Mouse (Mus musculus) limb, embryonic 11.5 days (tissue): ENCODE measurements around the gene Pparg. TPM values are rescaled to one million over a fixed set of nuclear protein-coding genes. Genes with fewer than 3 reads are reported as not detected.

ENCODE experiments used
- ATAC-seq: fragments of 200-750 bp; cut with Nextera tagmentation; 2 replicates; pipeline ENCODE4 v1.8.0; 2017; ENCODE audit warnings: low read depth; ENCODE audit not compliant: insufficient number of reproducible peaks, low FRiP score, low TSS enrichment
- DNase-seq: peaks from one replicate; pipeline ENCODE4 v3.0.0-alpha.2; 2015; ENCODE audit warnings: low spot score
- H3K27ac ChIP-seq: fragments of 300-500 bp; sonication (generic); replicated peaks from 2 replicates; pipeline ENCODE4 v1.5.1; 2014; ENCODE audit warnings: low read depth, mild to moderate bottlenecking, low read length
- H3K27me3 ChIP-seq: fragments of 300-500 bp; sonication (generic); 2 replicates; pipeline ENCODE4 v1.6.1; 2014; ENCODE audit warnings: mild to moderate bottlenecking, low read length, mixed read lengths; ENCODE audit not compliant: control insufficient read depth, insufficient read depth
- H3K36me3 ChIP-seq: fragments of 300-500 bp; sonication (generic); 2 replicates; pipeline ENCODE4 v1.6.1; 2014; ENCODE audit warnings: mild to moderate bottlenecking, low read length, moderate library complexity, mixed read lengths; ENCODE audit not compliant: control insufficient read depth, insufficient read depth
- H3K4me1 ChIP-seq: fragments of 300-500 bp; sonication (generic); 2 replicates; pipeline ENCODE4 v1.6.1; 2014; ENCODE audit warnings: low read length, mixed read lengths; ENCODE audit not compliant: control insufficient read depth, insufficient read depth
- H3K4me2 ChIP-seq: fragments of 300-500 bp; sonication (generic); 2 replicates; pipeline ENCODE4 v1.6.1; 2014; ENCODE audit warnings: low read depth, mild to moderate bottlenecking, moderate library complexity; ENCODE audit not compliant: severe bottlenecking
- H3K4me3 ChIP-seq: fragments of 300-500 bp; sonication (generic); 2 replicates; pipeline ENCODE4 v1.5.1; 2014; ENCODE audit warnings: low read depth, low read length
- H3K9ac ChIP-seq: fragments of 300-500 bp; sonication (generic); 2 replicates; pipeline ENCODE4 v1.6.1; 2014; ENCODE audit warnings: mild to moderate bottlenecking, low read length
- H3K9me3 ChIP-seq: fragments of 300-500 bp; sonication (generic); 2 replicates; pipeline ENCODE4 v1.6.1; 2016; ENCODE audit warnings: low read length; ENCODE audit not compliant: control insufficient read depth
- WGBS: fragments of 180-500 bp; shearing (Covaris S2); extraction: QIAGEN DNeasy Blood & Tissue Kit; methylation state at CpG from one replicate; pipeline ENCODE4 v1.1.7; 2014; 5-methylcytosine and 5-hydroxymethylcytosine counted together
- polyA plus RNA-seq: library from polyadenylated mRNA; unstranded; fragments of >200 nt; fragmentation: Nextera tagmentation; extraction: Ambion mirVana; gene quantifications from 2 replicates; pipeline ENCODE4 v1.2.1, GENCODE M21; 2014

Gene Pparg
- polyA plus RNA-seq, 1 experiment from 2014 or later, result 0.21 TPM

- H3K27me3 ChIP-seq, result no peaks in the 10 kb centered on the region
- H3K4me3 ChIP-seq, result no peak overlapping the region
- no peaks in the 10 kb centered on the region for H3K4me1 ChIP-seq
- H3K4me2 ChIP-seq, result no peak overlapping the region
- WGBS, result 87% methylated on average over 5 of the region's 5 CpGs
- DNase-seq (no peak), ATAC-seq (no peak)
- H3K9ac ChIP-seq, result no peak overlapping the region
- H3K27ac ChIP-seq, result no peak overlapping the region
- H3K9me3 ChIP-seq, result no peaks in the 10 kb centered on the region
- no peaks in the 10 kb centered on the region for H3K36me3 ChIP-seq
These were observed 14.4 kb downstream of the Pparg start for GRCm38 (mm10) chr6:115374871-115375852.

- Histone ChIP-seq H3K4me3 (no peak overlapping the region), H3K27me3 (no peaks in the 10 kb centered on the region), H3K27ac (no peak overlapping the region), H3K36me3 (no peaks in the 10 kb centered on the region), H3K9me3 (no peaks in the 10 kb centered on the region), H3K4me1 (no peaks in the 10 kb centered on the region), H3K9ac (no peak overlapping the region), H3K4me2 (no peak overlapping the region)
- ATAC-seq (no peak), DNase-seq (no peak)
- 94% methylated on average over 5 of the region's 5 CpGs for WGBS
These were observed 19.8 kb downstream of the Pparg start for GRCm38 (mm10) chr6:115380596-115380995.

- ATAC-seq (no peak), DNase-seq (no peak)
- no peak overlapping the region for H3K9ac ChIP-seq
- H3K36me3 ChIP-seq, result no peaks in the 10 kb centered on the region
- no peaks in the 10 kb centered on the region for H3K27me3 ChIP-seq
- no peaks in the 10 kb centered on the region for H3K4me1 ChIP-seq
- no peaks in the 10 kb centered on the region for H3K9me3 ChIP-seq
- H3K27ac ChIP-seq, result no peak overlapping the region
- no peak overlapping the region for H3K4me3 ChIP-seq
- no peak overlapping the region for H3K4me2 ChIP-seq
- WGBS, result 86% methylated on average over 5 of the region's 5 CpGs
These were observed 22.0 kb downstream of the Pparg start for GRCm38 (mm10) chr6:115382712-115383111.

- 84% methylated on average over 4 of the region's 4 CpGs for WGBS
These were observed 29.3 kb downstream of the Pparg start for GRCm38 (mm10) chr6:115389945-115390540.

GRCm38 (mm10) chr6:115396911-115397310, 36.2 kb downstream of the Pparg start:
- ATAC-seq (no peak), DNase-seq (no peak)
- WGBS, result 56% methylated on average over 3 of the region's 3 CpGs

More at GRCm38 (mm10) chr6:115389945-115390540, 29.3 kb downstream of the Pparg start:
- ATAC-seq (no peak), DNase-seq (no peak)
- Histone ChIP-seq H3K27ac (no peak overlapping the region), H3K9ac (no peak overlapping the region), H3K36me3 (no peaks in the 10 kb centered on the region), H3K9me3 (no peaks in the 10 kb centered on the region), H3K4me3 (no peak overlapping the region), H3K4me1 (no peaks in the 10 kb centered on the region), H3K4me2 (no peak overlapping the region), H3K27me3 (no peaks in the 10 kb centered on the region)

GRCm38 (mm10) chr6:115404354-115404753, 43.6 kb downstream of the Pparg start:
- H3K36me3 ChIP-seq, result no peaks in the 10 kb centered on the region
- no peak overlapping the region for H3K4me2 ChIP-seq
- ATAC-seq (no peak), DNase-seq (no peak)
- H3K4me1 ChIP-seq, result no peaks in the 10 kb centered on the region
- no peak overlapping the region for H3K4me3 ChIP-seq
- 85% methylated on average over 2 of the region's 2 CpGs for WGBS
- H3K27me3 ChIP-seq, result no peaks in the 10 kb centered on the region
- H3K27ac ChIP-seq, result no peak overlapping the region
- H3K9ac ChIP-seq, result no peak overlapping the region
- H3K9me3 ChIP-seq, result no peaks in the 10 kb centered on the region

More at GRCm38 (mm10) chr6:115396911-115397310, 36.2 kb downstream of the Pparg start:
- Histone ChIP-seq H3K9me3 (no peaks in the 10 kb centered on the region), H3K27ac (no peak overlapping the region), H3K4me3 (no peak overlapping the region), H3K9ac (no peak overlapping the region), H3K36me3 (no peaks in the 10 kb centered on the region), H3K4me1 (no peaks in the 10 kb centered on the region), H3K27me3 (no peaks in the 10 kb centered on the region), H3K4me2 (no peak overlapping the region)

GRCm38 (mm10) chr6:115411477-115411876, 50.7 kb downstream of the Pparg start:
- Histone ChIP-seq H3K9me3 (no peaks in the 10 kb centered on the region), H3K9ac (no peak overlapping the region)

GRCm38 (mm10) chr6:115418171-115418570, 57.4 kb downstream of the Pparg start:
- no peaks in the 10 kb centered on the region for H3K9me3 ChIP-seq
- 88% methylated on average over 3 of the region's 3 CpGs for WGBS
- ATAC-seq (no peak), DNase-seq (no peak)
- no peak overlapping the region for H3K9ac ChIP-seq
- H3K4me3 ChIP-seq, result no peak overlapping the region
- H3K27me3 ChIP-seq, result no peaks in the 10 kb centered on the region
- H3K4me2 ChIP-seq, result no peak overlapping the region
- H3K27ac ChIP-seq, result no peak overlapping the region
- no peaks in the 10 kb centered on the region for H3K36me3 ChIP-seq
- no peaks in the 10 kb centered on the region for H3K4me1 ChIP-seq

More at GRCm38 (mm10) chr6:115411477-115411876, 50.7 kb downstream of the Pparg start:
- Histone ChIP-seq H3K27me3 (no peaks in the 10 kb centered on the region), H3K4me1 (no peaks in the 10 kb centered on the region), H3K27ac (no peak overlapping the region), H3K4me3 (no peak overlapping the region), H3K4me2 (no peak overlapping the region), H3K36me3 (no peaks in the 10 kb centered on the region)
- ATAC-seq (no peak), DNase-seq (no peak)
- WGBS, result 79% methylated on average over 1 of the region's 1 CpGs
